Mouse (Mus musculus) erythroblast, embryonic 14.5 days (primary cell): ENCODE measurements around the gene Arhgef3.

Experiments used
- GATA1 ChIP-seq: IDR thresholded peaks from 2 replicates; pipeline ENCODE4 v1.6.1; 2012; ENCODE audit warnings: low read length, inconsistent platforms, mixed read lengths
- TAL1 ChIP-seq: IDR thresholded peaks from 3 replicates; pipeline ENCODE4 v1.6.1; 2012; ENCODE audit warnings: low read length, inconsistent platforms, mixed read lengths

DNA sequence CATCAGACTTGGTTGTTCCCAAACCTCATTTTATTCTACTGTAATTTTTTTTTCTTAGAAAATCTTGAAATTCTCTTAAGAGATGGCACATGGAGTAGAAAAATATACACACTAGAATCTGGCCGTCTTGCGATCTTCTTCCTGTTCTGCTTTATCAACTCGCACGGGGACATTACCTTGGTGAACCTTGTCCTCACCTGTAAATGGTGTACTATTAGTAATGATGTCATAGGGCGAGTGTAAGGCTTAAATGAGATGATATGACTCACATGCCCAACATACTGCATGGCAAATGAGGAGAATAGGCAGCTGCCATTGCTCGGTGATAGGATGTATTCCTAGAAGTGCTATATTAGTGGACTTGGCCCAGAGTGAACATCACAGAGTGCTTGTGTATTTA, 49.9 kb downstream of the Arhgef3 start:
- TF ChIP-seq TAL1 (no peak), GATA1 (no peak)
